In genomic region chrX:143366256-143366959, GRCm38 (mm10) we compare ENCODE assay signal across 27 mouse cellular contexts. TPM values are rescaled to one million over a fixed set of nuclear protein-coding genes. Genes with fewer than 3 reads are reported as not detected.
A peak's percentile ranks its signal among the peaks of the same experiment; 100 is the strongest.
DNase-seq lines count a peak whose midpoint lies in the region; ATAC-seq and TF ChIP-seq lines count a peak whose summit lies in the region.
"Had no signal": no experiment of that assay in that cellular context is flagged by ENCODE, and none has a peak within 500 bp of the region (broad histone marks: within the 10 kb centered on the region; RNA-seq: fewer than 3 reads in every experiment).

No protein-coding gene starts in this region.

- H3K9me3 ChIP-seq in forebrain, embryonic 15.5 days: no peaks in the 10 kb centered on the region
- no peaks in the 10 kb centered on the region for H3K9me3 ChIP-seq in forebrain, embryonic 14.5 days (replicated peaks; ENCODE audit: control insufficient read depth, low read length)
- no peaks in the 10 kb centered on the region for H3K9me3 ChIP-seq in midbrain, embryonic 12.5 days
- no peaks in the 10 kb centered on the region for H3K9me3 ChIP-seq in midbrain, embryonic 15.5 days
- no peaks in the 10 kb centered on the region for H3K9me3 ChIP-seq in midbrain, embryonic 16.5 days (replicated peaks; ENCODE audit: control insufficient read depth, low read length, poor library complexity, severe bottlenecking)
- H3K9me3 ChIP-seq in midbrain, embryonic 10.5 days (replicated peaks): no peaks in the 10 kb centered on the region; the same call in 1 of the 2 replicates
- H3K9me3 ChIP-seq in limb, embryonic 10.5 days (replicated peaks): no peaks in the 10 kb centered on the region
- H3K9me3 ChIP-seq: embryonic facial prominence, embryonic 13.5 days; hindbrain, embryonic 12.5 days; hindbrain, embryonic 15.5 days had no signal

- 65% methylated on average over 4 of the region's 4 CpGs for whole genome bisulfite sequencing in forebrain, embryonic 15.5 days
- 68% methylated on average over 4 of the region's 4 CpGs for WGBS in forebrain, embryonic 14.5 days
- 60% methylated on average over 4 of the region's 4 CpGs for WGBS in midbrain, embryonic 12.5 days
- 48% methylated on average over 4 of the region's 4 CpGs for WGBS in midbrain, embryonic 15.5 days
- WGBS in midbrain, embryonic 16.5 days: 51% methylated on average over 4 of the region's 4 CpGs
- 78% methylated on average over 4 of the region's 4 CpGs for WGBS in midbrain, embryonic 10.5 days
- 79% methylated on average over 4 of the region's 4 CpGs for WGBS in limb, embryonic 10.5 days

- no peaks in the 10 kb centered on the region for H3K4me1 ChIP-seq in forebrain, embryonic 15.5 days
- no peaks in the 10 kb centered on the region for H3K4me1 ChIP-seq in forebrain, embryonic 14.5 days (ENCODE audit: control insufficient read depth, insufficient read depth, low read length)
- no peaks in the 10 kb centered on the region for H3K4me1 ChIP-seq in midbrain, embryonic 12.5 days
- H3K4me1 ChIP-seq in midbrain, embryonic 15.5 days: no peaks in the 10 kb centered on the region
- H3K4me1 ChIP-seq in midbrain, embryonic 16.5 days (ENCODE audit: control insufficient read depth, insufficient read depth, low read length): no peaks in the 10 kb centered on the region
- no peaks in the 10 kb centered on the region for H3K4me1 ChIP-seq in midbrain, embryonic 10.5 days
- no peaks in the 10 kb centered on the region for H3K4me1 ChIP-seq in limb, embryonic 10.5 days
- H3K4me1 ChIP-seq: embryonic facial prominence, embryonic 10.5 days; embryonic facial prominence, embryonic 13.5 days; hindbrain, embryonic 12.5 days; hindbrain, embryonic 15.5 days had no signal

- H3K36me3 ChIP-seq in forebrain, embryonic 15.5 days: no peaks in the 10 kb centered on the region
- H3K36me3 ChIP-seq in forebrain, embryonic 14.5 days (ENCODE audit: control insufficient read depth, insufficient read depth, low read length): no peaks in the 10 kb centered on the region
- no peaks in the 10 kb centered on the region for H3K36me3 ChIP-seq in midbrain, embryonic 12.5 days
- H3K36me3 ChIP-seq in midbrain, embryonic 15.5 days (replicated peaks): no peaks in the 10 kb centered on the region
- H3K36me3 ChIP-seq in midbrain, embryonic 16.5 days (ENCODE audit: control insufficient read depth, insufficient read depth, low read length): no peaks in the 10 kb centered on the region
- H3K36me3 ChIP-seq in midbrain, embryonic 10.5 days: no peaks in the 10 kb centered on the region
- no peaks in the 10 kb centered on the region for H3K36me3 ChIP-seq in limb, embryonic 10.5 days
- H3K36me3 ChIP-seq: embryonic facial prominence, embryonic 10.5 days; embryonic facial prominence, embryonic 13.5 days; hindbrain, embryonic 12.5 days; hindbrain, embryonic 15.5 days had no signal

- ATAC-seq in forebrain, embryonic 15.5 days (replicated peaks): peak; percentile 55
- no peak for ATAC-seq in forebrain, embryonic 14.5 days
- peak; percentile 69; the same call in 1 of the 2 replicates for ATAC-seq in midbrain, embryonic 12.5 days (ENCODE audit: low FRiP score, low read depth)
- ATAC-seq in midbrain, embryonic 15.5 days (replicated peaks): no peak; the same call in 1 of the 2 replicates
- peak; percentile 48 for ATAC-seq in midbrain, embryonic 16.5 days
- ATAC-seq: activated CD4-positive, CD25-positive, alpha-beta regulatory T cell, adult 4 months; CD4-positive, CD25-positive, alpha-beta regulatory T cell, adult 4 months; intestine, postnatal 0 days had no signal

- no peak for TF ChIP-seq CTCF in brain, embryonic 14.5 days (IDR thresholded peaks at IDR 0.05; ENCODE audit: borderline replicate concordance, extremely low read depth, insufficient read depth, insufficient read length)

- no peaks in the 10 kb centered on the region for H3K27me3 ChIP-seq in forebrain, embryonic 15.5 days
- H3K27me3 ChIP-seq in forebrain, embryonic 14.5 days (replicated peaks; ENCODE audit: control insufficient read depth, insufficient read depth, low read length): no peaks in the 10 kb centered on the region
- no peaks in the 10 kb centered on the region for H3K27me3 ChIP-seq in midbrain, embryonic 12.5 days
- H3K27me3 ChIP-seq in midbrain, embryonic 15.5 days (replicated peaks): no peaks in the 10 kb centered on the region
- no peaks in the 10 kb centered on the region for H3K27me3 ChIP-seq in midbrain, embryonic 16.5 days (ENCODE audit: control insufficient read depth, insufficient read depth, low read depth, low read length)
- peaks cover 21% of the 10 kb centered on the region; the same call in 1 of the 2 replicates for H3K27me3 ChIP-seq in midbrain, embryonic 10.5 days (ENCODE audit: low read depth, poor library complexity, severe bottlenecking)
- H3K27me3 ChIP-seq in limb, embryonic 10.5 days (ENCODE audit: low read depth, poor library complexity, severe bottlenecking): peaks cover 25% of the 10 kb centered on the region; the same call in 1 of the 2 replicates
- H3K27me3 ChIP-seq: embryonic facial prominence, embryonic 13.5 days; hindbrain, embryonic 12.5 days; hindbrain, embryonic 15.5 days had no signal

- DNase-seq in forebrain, embryonic 14.5 days (ENCODE audit: low spot score): no peak
- DNase-seq in midbrain, embryonic 10.5 days (ENCODE audit: low spot score): no peak
- peak; percentile 53 for DNase-seq in brain, embryonic 14.5 days (ENCODE audit: low read depth)
- DNase-seq in limb, embryonic 10.5 days (ENCODE audit: low spot score): no peak
- DNase-seq: adrenal gland, postnatal 10 days; cerebellum, adult 11-12 months; cerebellum, adult 8-10 months; cerebellum, postnatal 10 days; cerebellum, postnatal 36 days; embryo, embryonic 11 days; gastrocnemius, adult 2 months; gastrocnemius, postnatal 14 days; heart, adult 11 months had no signal

- no peak overlapping the region for H3K27ac ChIP-seq in forebrain, embryonic 15.5 days (replicated peaks)
- no peak overlapping the region for H3K27ac ChIP-seq in forebrain, embryonic 14.5 days (ENCODE audit: low read depth, low read length)
- H3K27ac ChIP-seq in midbrain, embryonic 12.5 days (replicated peaks): no peak overlapping the region
- H3K27ac ChIP-seq in midbrain, embryonic 15.5 days: no peak overlapping the region
- no peak overlapping the region for H3K27ac ChIP-seq in midbrain, embryonic 16.5 days (ENCODE audit: low read length)
- H3K27ac ChIP-seq in midbrain, embryonic 10.5 days (replicated peaks): no peak overlapping the region
- H3K27ac ChIP-seq in limb, embryonic 10.5 days: no peak overlapping the region
- H3K27ac ChIP-seq: embryonic facial prominence, embryonic 10.5 days; embryonic facial prominence, embryonic 13.5 days; gastrocnemius, adult 2 months; hindbrain, embryonic 12.5 days; hindbrain, embryonic 15.5 days had no signal

- H3K4me3 ChIP-seq in forebrain, embryonic 15.5 days: no peak overlapping the region
- no peak overlapping the region for H3K4me3 ChIP-seq in forebrain, embryonic 14.5 days (ENCODE audit: low read depth, low read length)
- no peak overlapping the region for H3K4me3 ChIP-seq in midbrain, embryonic 12.5 days
- H3K4me3 ChIP-seq in midbrain, embryonic 15.5 days: no peak overlapping the region
- H3K4me3 ChIP-seq in midbrain, embryonic 16.5 days (ENCODE audit: low read depth, low read length): no peak overlapping the region
- H3K4me3 ChIP-seq in midbrain, embryonic 10.5 days: no peak overlapping the region
- no peak overlapping the region for H3K4me3 ChIP-seq in limb, embryonic 10.5 days
- H3K4me3 ChIP-seq: embryonic facial prominence, embryonic 10.5 days; embryonic facial prominence, embryonic 13.5 days; erythroblast, embryonic 14.5 days; gastrocnemius, adult 2 months; hindbrain, embryonic 12.5 days; hindbrain, embryonic 15.5 days had no signal

- TF ChIP-seq POLR2A in brain, embryonic 14.5 days (IDR thresholded peaks at IDR 0.05; ENCODE audit: borderline replicate concordance, extremely low read depth, insufficient read depth, insufficient read length, poor library complexity, severe bottlenecking): no peak

- H3K9ac ChIP-seq in forebrain, embryonic 15.5 days (replicated peaks): no peak overlapping the region
- H3K9ac ChIP-seq in forebrain, embryonic 14.5 days (ENCODE audit: low read length): no peak overlapping the region
- H3K9ac ChIP-seq in midbrain, embryonic 12.5 days (replicated peaks): no peak overlapping the region
- no peak overlapping the region for H3K9ac ChIP-seq in midbrain, embryonic 15.5 days
- H3K9ac ChIP-seq in midbrain, embryonic 16.5 days (ENCODE audit: low read depth, low read length): no peak overlapping the region
- H3K9ac ChIP-seq: embryonic facial prominence, embryonic 13.5 days; hindbrain, embryonic 12.5 days; hindbrain, embryonic 15.5 days had no signal

- H3K4me2 ChIP-seq in forebrain, embryonic 15.5 days (replicated peaks): no peak overlapping the region
- no peak overlapping the region for H3K4me2 ChIP-seq in forebrain, embryonic 14.5 days (ENCODE audit: low read length)
- H3K4me2 ChIP-seq in midbrain, embryonic 12.5 days (replicated peaks): no peak overlapping the region
- H3K4me2 ChIP-seq in midbrain, embryonic 15.5 days: no peak overlapping the region
- H3K4me2 ChIP-seq in midbrain, embryonic 16.5 days (ENCODE audit: low read length): no peak overlapping the region
- H3K4me2 ChIP-seq: embryonic facial prominence, embryonic 13.5 days; heart, embryonic 11.5 days; hindbrain, embryonic 12.5 days; hindbrain, embryonic 15.5 days had no signal

RNA-seq across cellular contexts. Expression of gene Chrdl1, which starts 27.7 kb away (rescaled TPM):
- polyA plus RNA-seq in forebrain, embryonic 15.5 days (2015; fragmentation: Nextera tagmentation; extraction: Ambion mirVana): 2.0 and 2.7 TPM in 2 replicates
- polyA plus RNA-seq in forebrain, embryonic 14.5 days (2014; fragmentation: Nextera tagmentation; extraction: Ambion mirVana): 2.5 and 2.9 TPM in 2 replicates
- polyA plus RNA-seq in midbrain, embryonic 12.5 days (2016; fragmentation: Nextera tagmentation; extraction: Ambion mirVana): 6.1 and 6.9 TPM in 2 replicates
- 4.0 and 4.7 TPM in 2 replicates for polyA plus RNA-seq in midbrain, embryonic 15.5 days (2015; fragmentation: Nextera tagmentation; extraction: Ambion mirVana)
- polyA plus RNA-seq in midbrain, embryonic 16.5 days (2015; fragmentation: Nextera tagmentation; extraction: Ambion mirVana): 2.1 and 3.3 TPM in 2 replicates
- 2.8 and 3.4 TPM in 2 replicates for polyA plus RNA-seq in midbrain, embryonic 10.5 days (2016; fragmentation: Nextera tagmentation; extraction: Ambion mirVana)
- 1.9 and 3.8 TPM in 2 replicates for polyA plus RNA-seq in brain, embryonic 14.5 days (2012; rRNA removed)
- 9.5 and 14.3 TPM in 2 replicates for polyA plus RNA-seq in limb, embryonic 10.5 days (2016; fragmentation: Nextera tagmentation; extraction: Ambion mirVana)
- polyA plus RNA-seq: activated CD4-positive, CD25-positive, alpha-beta regulatory T cell, adult 4 months; C2C12; CD4-positive, CD25-positive, alpha-beta regulatory T cell, adult 4 months; erythroblast, embryonic 14.5 days had no signal

Comparison
In these comparisons a context has a peak if more than half of its experiments do, and no peak if none do; other contexts are left out.
1. ATAC-seq: peak in forebrain, embryonic 15.5 days (single experiment), midbrain, embryonic 12.5 days (single experiment) and midbrain, embryonic 16.5 days (single experiment); none in forebrain, embryonic 14.5 days (single experiment) and midbrain, embryonic 15.5 days (single experiment).